Mouse (Mus musculus) liver, embryonic 14.5 days (tissue): ENCODE results near the gene Alg14.

Source experiments
- CTCF ChIP-seq: IDR thresholded peaks from 2 replicates; pipeline ENCODE4 v1.5.1; 2016; ENCODE audit warnings: antibody characterized with exemption, low read depth, control low read depth
- EP300 ChIP-seq: IDR thresholded peaks from 2 replicates; pipeline ENCODE4 v1.6.1; 2016; ENCODE audit warnings: antibody characterized with exemption, low read depth

DNA sequence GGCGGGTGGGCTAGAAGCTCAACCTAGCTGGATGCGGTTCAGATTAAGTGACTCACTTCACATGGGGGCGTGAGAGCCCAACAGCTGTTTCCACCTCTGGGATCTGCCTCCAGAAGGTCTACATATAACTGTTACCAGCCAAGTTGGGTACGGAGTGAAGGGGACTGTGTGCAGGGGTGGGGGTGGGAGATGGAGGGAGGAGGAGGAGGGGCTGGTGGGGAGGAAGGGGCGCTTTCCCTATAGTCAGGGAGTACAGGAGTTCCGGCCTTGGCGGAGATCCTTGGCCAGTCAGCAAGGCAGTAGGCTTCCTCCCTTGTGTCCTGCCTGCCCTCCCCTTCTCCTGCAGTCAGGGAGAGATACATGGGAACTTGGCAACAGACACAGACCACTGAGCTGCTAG, 99.2 kb downstream of the Alg14 start:
- TF ChIP-seq EP300 (no peak), CTCF (no peak)
